Mouse (Mus musculus) cerebellum, adult 2 months (tissue): ENCODE data around the gene Cdk6.

Source experiments
- CTCF ChIP-seq: fragments of 200-500 bp; IDR thresholded peaks from 2 replicates; pipeline ENCODE4 v1.5.1; 2011; ENCODE audit warnings: low read depth, mild to moderate bottlenecking, control low read depth, low read length, moderate library complexity, borderline replicate concordance; ENCODE audit not compliant: insufficient read depth
- POLR2A ChIP-seq: fragments of 200-500 bp; IDR thresholded peaks from 2 replicates; pipeline ENCODE4 v1.6.1; 2011; ENCODE audit warnings: low read length, control low read depth, borderline replicate concordance; ENCODE audit not compliant: insufficient read depth

GRCm38 (mm10) chr5:3529585-3530189 lies 188.4 kb downstream of the Cdk6 start:
- TF ChIP-seq POLR2A (no peak), CTCF (no peak)
